Mouse (Mus musculus) erythroblast, adult 5-6 weeks (primary cell): ENCODE data around the gene Tprgl. TPM values are rescaled to one million over a fixed set of nuclear protein-coding genes. Genes with fewer than 3 reads are reported as not detected.
A peak's percentile ranks its signal among the peaks of the same experiment; 100 is the strongest.

Experiments used
- ATAC-seq: replicated peaks from 2 replicates; pipeline ENCODE4 v1.8.0; 2016; ENCODE audit warnings: moderate number of reproducible peaks, mild to moderate bottlenecking, moderate TSS enrichment, inconsistent platforms; ENCODE audit not compliant: poor library complexity, low FRiP score, severe bottlenecking
- total RNA-seq, 2 experiments: library from RNA; stranded (forward) in 1 of 2; stranded (reverse) in 1 of 2; fragments of 150-400 nt in 1 of 2; fragments of 200-764, 138-1000 nt in 1 of 2; gene quantifications; 2 replicates each; pipeline versions ENCODE4 v1.2.3 to v1.2.4; 2015 to 2017; ENCODE audit warnings: low replicate concordance in 2 of 2

The Tprgl gene
- total RNA-seq, 2 experiments from 2014 or later: 115 to 117 TPM

DNA sequence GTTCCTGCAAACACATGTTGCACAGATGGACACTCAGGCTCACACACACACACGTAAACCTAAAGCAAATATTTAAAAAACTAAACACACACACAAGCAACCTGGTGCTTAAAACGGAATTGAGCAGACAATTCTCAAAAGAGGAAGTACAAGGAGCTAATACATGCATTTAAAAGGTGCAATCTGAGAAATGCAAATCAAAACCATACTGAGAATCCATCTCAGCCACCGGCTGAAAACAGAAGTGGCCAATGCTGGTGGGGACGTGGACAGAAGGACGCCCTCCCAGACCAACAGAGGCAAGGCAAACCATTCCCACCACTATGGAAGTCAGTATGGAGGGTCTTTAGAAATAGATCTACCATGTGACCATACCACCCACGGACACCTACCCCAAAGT lies 36.9 kb downstream of the Tprgl start:
- ATAC-seq: no peak

DNA sequence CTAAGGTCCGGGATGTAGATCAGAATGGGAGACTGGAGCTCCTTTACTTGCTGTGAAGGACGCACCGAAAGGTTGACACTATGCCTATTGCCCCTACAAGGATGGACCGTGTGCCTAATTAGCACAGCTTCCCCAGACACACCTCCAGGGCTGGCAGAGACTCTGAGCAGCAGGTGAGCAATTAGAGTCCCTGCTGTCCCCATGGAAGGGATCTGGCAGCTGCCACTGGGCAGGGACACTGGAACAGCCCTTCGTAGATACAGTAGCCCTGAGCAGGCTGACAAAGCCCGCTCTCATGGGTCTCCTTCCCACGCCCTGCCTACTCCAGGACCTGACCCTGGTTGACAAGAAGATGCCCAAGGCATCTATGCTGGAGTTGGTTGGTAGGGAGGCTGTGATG lies 38.1 kb downstream of the Tprgl start:
- no peak for ATAC-seq

DNA sequence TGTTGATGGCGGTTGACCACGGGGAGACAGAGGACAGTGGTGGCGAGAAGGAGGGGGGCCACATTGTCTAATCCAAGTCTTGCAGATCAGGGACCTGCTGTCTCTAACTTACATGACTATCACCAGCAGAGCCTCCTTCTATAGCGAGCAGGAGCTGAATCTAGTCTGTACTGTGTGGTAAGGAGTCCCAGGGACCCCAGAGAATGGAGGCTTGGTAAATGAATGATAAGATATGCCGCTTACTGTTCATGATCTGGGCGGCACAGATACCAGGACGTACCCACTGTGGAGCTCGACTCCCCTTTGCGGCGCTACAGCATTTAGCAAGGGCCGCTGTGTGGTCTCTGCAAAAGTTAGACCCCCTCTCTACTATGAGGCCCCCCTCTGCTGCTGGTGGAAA lies 38.7 kb downstream of the Tprgl start:
- peak; percentile 63 for ATAC-seq

DNA sequence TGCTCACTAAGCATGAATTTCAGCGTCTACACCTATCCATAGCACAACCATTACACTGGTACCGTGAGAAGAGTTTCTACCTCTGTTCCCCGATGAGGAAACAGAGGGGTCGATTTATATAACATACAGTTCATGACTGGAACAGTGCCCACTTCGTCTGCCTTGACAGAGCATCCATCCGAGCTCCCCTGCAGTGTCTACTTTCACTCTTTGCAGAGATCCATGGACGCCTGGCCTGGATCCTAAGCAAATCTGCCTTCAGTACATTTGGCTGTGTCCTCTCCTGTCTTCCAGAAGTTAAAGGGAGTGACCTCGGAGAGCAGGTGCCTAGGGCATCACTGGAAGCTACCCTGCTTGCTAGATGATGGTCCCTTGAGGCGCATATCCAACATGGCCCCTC lies 41.3 kb downstream of the Tprgl start:
- no peak for ATAC-seq

DNA sequence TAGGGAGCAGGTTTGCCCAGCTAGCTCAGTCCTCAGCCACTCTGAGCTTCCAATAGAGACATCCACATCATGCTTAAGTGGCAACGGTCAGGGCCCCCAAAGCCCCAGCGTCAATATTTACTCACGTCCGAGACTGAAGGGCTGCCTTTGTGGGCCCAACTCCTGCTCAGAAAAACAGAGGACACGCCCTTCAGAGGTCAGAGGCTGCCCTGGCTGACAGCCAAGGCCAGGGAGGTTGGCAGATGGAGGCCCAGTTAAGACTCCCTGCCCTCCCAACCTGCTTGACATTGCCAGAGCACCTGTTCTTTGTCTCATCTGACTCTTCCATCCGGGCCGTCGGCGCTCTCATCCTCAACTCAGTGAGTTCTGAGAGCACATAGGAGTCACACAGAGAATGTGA lies 41.7 kb downstream of the Tprgl start:
- ATAC-seq: peak; percentile 75

DNA sequence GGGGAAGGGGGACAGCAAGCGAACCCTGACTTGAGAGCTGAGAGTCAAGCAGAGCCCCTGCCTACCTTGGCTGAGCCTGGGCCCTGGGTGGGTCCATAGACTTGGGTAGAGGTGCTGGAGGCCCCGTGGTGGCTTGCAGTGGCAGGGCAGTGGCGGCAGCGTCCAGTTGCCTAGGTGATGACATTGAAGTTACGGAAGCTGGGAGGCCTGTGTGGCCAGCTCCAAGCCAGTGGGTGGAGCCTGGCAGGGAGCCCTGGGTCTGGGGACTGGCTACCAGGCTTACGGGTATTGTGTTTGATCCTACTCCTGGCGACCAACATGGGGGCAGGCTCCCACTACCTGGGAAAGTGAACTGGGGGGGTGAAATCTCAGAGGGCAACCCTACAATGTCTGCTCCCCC lies 44.0 kb downstream of the Tprgl start:
- ATAC-seq: no peak

DNA sequence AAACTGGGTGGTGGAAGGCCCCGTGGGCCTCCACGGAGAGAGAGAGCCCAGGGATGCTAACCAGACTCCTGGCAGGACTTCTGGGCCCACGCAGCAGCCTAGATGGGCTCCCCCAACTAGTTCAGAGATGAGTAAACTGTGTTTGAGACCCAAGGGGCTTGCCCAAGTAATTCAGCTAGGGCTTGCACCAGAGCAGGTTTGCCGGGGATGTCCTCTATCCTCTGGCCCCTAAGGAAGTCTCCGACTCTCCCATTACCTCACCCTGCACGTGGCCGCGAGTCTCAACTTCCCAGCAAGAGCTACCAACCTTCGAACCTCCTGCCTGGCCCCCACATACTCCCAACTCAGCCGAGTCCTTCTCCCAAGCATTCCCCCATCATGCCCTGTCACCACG lies 50.6 kb downstream of the Tprgl start:
- no peak for ATAC-seq

DNA sequence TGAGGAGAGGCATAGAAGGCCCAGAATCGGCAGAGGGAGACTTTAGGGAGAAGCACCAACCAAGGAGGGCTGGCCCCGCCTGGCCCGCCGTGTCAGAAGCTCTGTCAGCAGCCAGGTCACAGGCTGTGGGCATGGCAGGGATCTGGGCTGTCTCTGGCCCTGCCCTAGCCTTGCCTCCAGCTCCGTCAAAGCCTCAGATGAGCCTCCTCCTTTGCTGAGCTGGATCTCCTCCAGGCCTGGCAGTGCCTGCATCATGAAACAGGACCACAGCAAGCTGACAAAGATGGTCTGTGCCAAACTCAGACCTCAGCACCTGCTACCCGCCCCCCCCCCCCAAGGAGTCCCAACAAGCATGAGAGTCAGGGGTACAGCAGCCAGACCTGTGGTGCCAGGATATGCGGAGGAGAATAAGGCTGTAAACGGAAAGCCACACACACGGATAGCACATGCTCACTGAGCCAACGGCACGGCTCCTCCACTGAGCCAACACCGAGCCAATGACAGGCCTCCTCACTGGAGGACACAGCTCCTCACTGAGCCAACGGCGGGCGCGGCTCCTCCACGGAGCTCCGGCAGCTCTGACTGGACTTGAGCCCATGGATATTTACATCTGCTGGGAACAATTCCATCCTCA lies 51.1 kb downstream of the Tprgl start:
- no peak for ATAC-seq

Other genes starting within 250 kb of the Tprgl start
- 16.1 and 33.4 TPM in 2 replicates for gene A430005L14Rik, start 203.4 kb downstream of the Tprgl start, total RNA-seq (2015; ENCODE audit: low replicate concordance)
- gene A430005L14Rik, start 203.4 kb downstream of the Tprgl start, total RNA-seq (2017; ENCODE audit: low replicate concordance): 17.1 and 25.5 TPM in 2 replicates
- 2.9 and 9.2 TPM in 2 replicates for gene Dffb, start 185.5 kb downstream of the Tprgl start, total RNA-seq (2015; ENCODE audit: low replicate concordance)
- gene Dffb, start 185.5 kb downstream of the Tprgl start, total RNA-seq (2017; ENCODE audit: low replicate concordance): 2.1 and 3.5 TPM in 2 replicates
- 1.9 and 6.1 TPM in 2 replicates for gene Cep104, start 185.5 kb downstream of the Tprgl start, total RNA-seq (2015; ENCODE audit: low replicate concordance)
- gene Cep104, start 185.5 kb downstream of the Tprgl start, total RNA-seq (2017; ENCODE audit: low replicate concordance): 5.0 and 11.9 TPM in 2 replicates
- gene Lrrc47, start 148.9 kb downstream of the Tprgl start, total RNA-seq (2015; ENCODE audit: low replicate concordance): 3.6 and 5.4 TPM in 2 replicates
- gene Lrrc47, start 148.9 kb downstream of the Tprgl start, total RNA-seq (2017; ENCODE audit: low replicate concordance): 4.5 and 29.4 TPM in 2 replicates
- gene Smim1, start 134.4 kb downstream of the Tprgl start, total RNA-seq (2015; ENCODE audit: low replicate concordance): 5.4 and 12.5 TPM in 2 replicates
- 9.6 and 11.4 TPM in 2 replicates for gene Smim1, start 134.4 kb downstream of the Tprgl start, total RNA-seq (2017; ENCODE audit: low replicate concordance)
- gene Ccdc27, start 118.0 kb downstream of the Tprgl start, total RNA-seq (2015; ENCODE audit: low replicate concordance): not detected in 2 replicates
- not detected in 2 replicates for gene Ccdc27, start 118.0 kb downstream of the Tprgl start, total RNA-seq (2017; ENCODE audit: low replicate concordance)
- not detected in 2 replicates for gene Trp73, start 20.5 kb downstream of the Tprgl start, total RNA-seq (2015; ENCODE audit: low replicate concordance)
- gene Trp73, start 20.5 kb downstream of the Tprgl start, total RNA-seq (2017; ENCODE audit: low replicate concordance): not detected in 2 replicates
- gene Wrap73, start 18.3 kb downstream of the Tprgl start, total RNA-seq (2015; ENCODE audit: low replicate concordance): 1.5 and 2.3 TPM in 2 replicates
- gene Wrap73, start 18.3 kb downstream of the Tprgl start, total RNA-seq (2017; ENCODE audit: low replicate concordance): 2.6 and 4.5 TPM in 2 replicates
- 1.0 TPM in 1 of 2 replicates, not detected in the other for gene Megf6, start 10.1 kb upstream of the Tprgl start, total RNA-seq (2015; ENCODE audit: low replicate concordance)
- not detected in 2 replicates for gene Megf6, start 10.1 kb upstream of the Tprgl start, total RNA-seq (2017; ENCODE audit: low replicate concordance)
- not detected in 2 replicates for gene Arhgef16, start 141.0 kb upstream of the Tprgl start, total RNA-seq (2015; ENCODE audit: low replicate concordance)
- gene Arhgef16, start 141.0 kb upstream of the Tprgl start, total RNA-seq (2017; ENCODE audit: low replicate concordance): not detected in 2 replicates
- not detected in 2 replicates for gene B230104I21Rik, start 175.5 kb upstream of the Tprgl start, total RNA-seq (2015; ENCODE audit: low replicate concordance)
- gene B230104I21Rik, start 175.5 kb upstream of the Tprgl start, total RNA-seq (2017; ENCODE audit: low replicate concordance): not detected in 2 replicates